Mouse (Mus musculus): ENCODE data around the gene Rfng. TPM values are rescaled to one million over a fixed set of nuclear protein-coding genes. Genes with fewer than 3 reads are reported as not detected.

Rfng gene
- polyA plus RNA-seq, 1 experiment: 19.7 TPM

DNA sequence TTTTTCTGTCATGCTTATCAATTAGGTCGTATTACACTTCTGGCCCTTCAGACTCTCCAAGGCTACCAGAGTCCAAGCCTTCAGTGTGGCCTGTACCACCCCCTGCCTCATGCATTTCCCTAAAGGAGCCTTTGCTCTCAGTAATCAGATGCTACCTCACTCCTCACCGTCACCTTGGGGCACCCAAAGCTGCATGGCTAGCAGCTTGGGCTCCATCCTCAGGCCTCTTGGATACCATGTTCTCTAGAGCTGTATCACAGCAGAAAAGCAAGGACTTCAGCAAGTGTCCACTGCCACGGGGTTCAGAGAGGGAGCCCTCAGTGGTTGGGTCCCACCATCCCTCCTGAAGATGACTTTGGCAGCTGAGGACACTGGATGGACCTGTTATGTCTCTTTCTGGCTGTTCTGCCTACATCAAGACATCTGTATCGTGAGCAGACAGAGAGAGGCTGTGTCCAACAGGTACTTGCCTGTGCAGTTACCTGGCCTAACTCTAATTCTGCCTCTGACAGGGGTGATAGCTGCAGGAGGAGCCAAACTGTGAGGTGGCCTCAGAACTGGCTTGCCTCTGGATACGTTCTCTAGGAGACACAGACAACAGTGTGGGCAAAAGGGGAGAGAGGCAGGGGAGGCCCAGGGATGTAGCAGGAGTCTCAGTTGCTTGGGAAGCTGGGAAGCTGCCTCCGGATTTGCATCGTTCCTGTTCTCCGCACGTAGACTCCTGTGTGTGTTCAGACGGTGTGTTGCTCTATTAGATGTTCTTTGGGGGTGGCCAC is 45.9 kb upstream of the Rfng start:
- no peaks in the 10 kb centered on the region for H3K36me3 ChIP-seq (ENCODE audit: control insufficient read depth, insufficient read depth)
- H3ac ChIP-seq (ENCODE audit: control insufficient read depth, insufficient read length): no peak overlapping the region
- TF ChIP-seq CEBPB (IDR thresholded peaks at IDR 0.05; ENCODE audit: insufficient read depth, poor library complexity, severe bottlenecking): no peak
- no peak for TF ChIP-seq REST (IDR thresholded peaks at IDR 0.05; ENCODE audit: insufficient read depth, insufficient read length)
- TF ChIP-seq SRF (IDR thresholded peaks at IDR 0.05; ENCODE audit: control insufficient read depth, insufficient read length, low read depth): no peak
- TF ChIP-seq USF1 (IDR thresholded peaks at IDR 0.05; ENCODE audit: low read depth): no peak
- no peak for TF ChIP-seq TCF3 (IDR thresholded peaks at IDR 0.05; ENCODE audit: insufficient read length, low read depth)
- TF ChIP-seq POLR2A (IDR thresholded peaks at IDR 0.05; ENCODE audit: insufficient read length, low read depth): no peak
- TF ChIP-seq MYOD1 (IDR thresholded peaks at IDR 0.05; ENCODE audit: control insufficient read depth in 1 of 3, insufficient read length in 2 of 3, low read depth in 2 of 3): no peak
- TF ChIP-seq MAX (IDR thresholded peaks at IDR 0.05; ENCODE audit: low read depth): no peak
- TF ChIP-seq MYOG (IDR thresholded peaks at IDR 0.05; ENCODE audit: control insufficient read depth in 1 of 3, insufficient read depth in 1 of 3, insufficient read length in 2 of 3, low read depth in 2 of 3): no peak
- TF ChIP-seq TCF12 (IDR thresholded peaks at IDR 0.05; ENCODE audit: insufficient read depth, poor library complexity, severe bottlenecking): no peak
- no peak for TF ChIP-seq POLR2AphosphoS2 (IDR thresholded peaks at IDR 0.05; ENCODE audit: insufficient read length, low read depth)
- TF ChIP-seq E2F4 (IDR thresholded peaks at IDR 0.05; ENCODE audit: insufficient read depth): no peak
- no peaks in the 10 kb centered on the region for H3K27me3 ChIP-seq (ENCODE audit: control insufficient read depth, insufficient read depth, insufficient read length)
- H3K4me2 ChIP-seq (ENCODE audit: low read depth): no peak overlapping the region
- H3K79me2 ChIP-seq (ENCODE audit: control insufficient read depth, insufficient read depth): no peaks in the 10 kb centered on the region
- no peak overlapping the region for H3K4me3 ChIP-seq

GRCm38 (mm10) chr11:120828416-120828815 is 44.4 kb upstream of the Rfng start:
- TF ChIP-seq TCF12 (IDR thresholded peaks at IDR 0.05; ENCODE audit: insufficient read depth, poor library complexity, severe bottlenecking): no peak
- TF ChIP-seq MYOG (IDR thresholded peaks at IDR 0.05; ENCODE audit: control insufficient read depth in 1 of 3, insufficient read depth in 1 of 3, insufficient read length in 2 of 3, low read depth in 2 of 3): no peak
- no peak for TF ChIP-seq CEBPB (IDR thresholded peaks at IDR 0.05; ENCODE audit: insufficient read depth, poor library complexity, severe bottlenecking)
- no peak for TF ChIP-seq MYOD1 (IDR thresholded peaks at IDR 0.05; ENCODE audit: control insufficient read depth in 1 of 3, insufficient read length in 2 of 3, low read depth in 2 of 3)
- no peak for TF ChIP-seq REST (IDR thresholded peaks at IDR 0.05; ENCODE audit: insufficient read depth, insufficient read length)
- TF ChIP-seq TCF3 (IDR thresholded peaks at IDR 0.05; ENCODE audit: insufficient read length, low read depth): no peak
- TF ChIP-seq USF1 (IDR thresholded peaks at IDR 0.05; ENCODE audit: low read depth): no peak
- no peak for TF ChIP-seq E2F4 (IDR thresholded peaks at IDR 0.05; ENCODE audit: insufficient read depth)
- TF ChIP-seq SRF (IDR thresholded peaks at IDR 0.05; ENCODE audit: control insufficient read depth, insufficient read length, low read depth): no peak
- H3ac ChIP-seq (ENCODE audit: control insufficient read depth, insufficient read length): no peak overlapping the region
- no peaks in the 10 kb centered on the region for H3K27me3 ChIP-seq (ENCODE audit: control insufficient read depth, insufficient read depth, insufficient read length)

DNA sequence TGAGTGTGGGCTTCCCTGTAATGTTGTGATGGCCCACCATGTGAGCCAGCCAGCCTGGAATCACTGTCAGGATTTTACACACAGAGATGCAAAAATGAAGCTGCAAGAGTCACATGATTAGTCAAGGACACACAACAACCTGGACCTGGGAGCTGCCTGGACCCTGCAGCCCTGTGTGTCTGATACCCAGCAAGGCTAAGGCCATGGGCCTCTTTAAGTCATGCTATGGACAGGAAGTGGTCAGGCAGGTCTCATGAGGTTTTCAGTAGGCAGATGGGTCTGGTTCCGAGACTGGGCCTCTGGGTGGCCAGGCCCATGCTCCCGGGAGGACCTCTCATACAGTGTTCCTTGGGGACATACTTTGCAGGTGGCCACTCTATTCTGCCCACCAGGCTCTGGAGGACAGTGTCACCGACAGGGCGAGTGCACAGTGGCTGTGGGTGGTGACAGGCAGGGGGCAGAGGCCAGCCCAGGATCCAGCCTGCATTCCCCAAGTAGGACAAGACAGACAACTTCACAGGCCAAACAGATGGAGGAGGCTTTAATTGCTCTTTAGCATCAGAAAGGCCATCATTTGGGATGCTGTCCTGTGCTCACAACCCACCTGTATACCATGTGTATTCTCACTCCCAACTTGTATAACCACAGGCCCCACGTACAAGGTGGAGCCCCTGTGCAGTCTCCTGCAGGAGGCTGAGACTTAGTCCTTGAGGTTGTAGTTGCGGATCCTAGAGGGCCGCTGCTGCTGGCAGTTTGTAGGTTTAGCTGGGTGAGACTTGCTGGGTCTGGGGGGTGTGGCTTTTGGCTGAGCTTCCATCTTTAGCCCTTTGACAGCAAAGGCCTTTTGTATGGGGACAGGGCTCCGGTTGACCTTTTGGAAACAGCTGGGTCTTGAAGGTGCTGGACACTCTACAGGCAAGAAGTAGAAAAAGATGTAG is 42.3 kb upstream of the Rfng start:
- no peak overlapping the region for H3K4me2 ChIP-seq (ENCODE audit: low read depth)
- TF ChIP-seq REST (IDR thresholded peaks at IDR 0.05; ENCODE audit: insufficient read depth, insufficient read length): no peak
- no peak for TF ChIP-seq MYOD1 (IDR thresholded peaks at IDR 0.05; ENCODE audit: control insufficient read depth in 1 of 3, insufficient read length in 2 of 3, low read depth in 2 of 3)
- no peak for TF ChIP-seq MAX (IDR thresholded peaks at IDR 0.05; ENCODE audit: low read depth)
- no peak for TF ChIP-seq MYOG (IDR thresholded peaks at IDR 0.05; ENCODE audit: control insufficient read depth in 1 of 3, insufficient read depth in 1 of 3, insufficient read length in 2 of 3, low read depth in 2 of 3)
- no peak for TF ChIP-seq SRF (IDR thresholded peaks at IDR 0.05; ENCODE audit: control insufficient read depth, insufficient read length, low read depth)
- no peak for TF ChIP-seq E2F4 (IDR thresholded peaks at IDR 0.05; ENCODE audit: insufficient read depth)
- TF ChIP-seq POLR2AphosphoS2 (IDR thresholded peaks at IDR 0.05; ENCODE audit: insufficient read length, low read depth): no peak
- TF ChIP-seq POLR2A (IDR thresholded peaks at IDR 0.05; ENCODE audit: insufficient read length, low read depth): no peak
- no peak for TF ChIP-seq TCF12 (IDR thresholded peaks at IDR 0.05; ENCODE audit: insufficient read depth, poor library complexity, severe bottlenecking)
- TF ChIP-seq USF1 (IDR thresholded peaks at IDR 0.05; ENCODE audit: low read depth): no peak
- TF ChIP-seq CEBPB (IDR thresholded peaks at IDR 0.05; ENCODE audit: insufficient read depth, poor library complexity, severe bottlenecking): no peak
- TF ChIP-seq TCF3 (IDR thresholded peaks at IDR 0.05; ENCODE audit: insufficient read length, low read depth): no peak

More at GRCm38 (mm10) chr11:120828416-120828815, 44.4 kb upstream of the Rfng start:
- H3K36me3 ChIP-seq (ENCODE audit: control insufficient read depth, insufficient read depth): no peaks in the 10 kb centered on the region
- H3K79me2 ChIP-seq (ENCODE audit: control insufficient read depth, insufficient read depth): peaks cover 2% of the 10 kb centered on the region
- no peak overlapping the region for H3K4me3 ChIP-seq
- H3K4me2 ChIP-seq (ENCODE audit: low read depth): no peak overlapping the region

DNA sequence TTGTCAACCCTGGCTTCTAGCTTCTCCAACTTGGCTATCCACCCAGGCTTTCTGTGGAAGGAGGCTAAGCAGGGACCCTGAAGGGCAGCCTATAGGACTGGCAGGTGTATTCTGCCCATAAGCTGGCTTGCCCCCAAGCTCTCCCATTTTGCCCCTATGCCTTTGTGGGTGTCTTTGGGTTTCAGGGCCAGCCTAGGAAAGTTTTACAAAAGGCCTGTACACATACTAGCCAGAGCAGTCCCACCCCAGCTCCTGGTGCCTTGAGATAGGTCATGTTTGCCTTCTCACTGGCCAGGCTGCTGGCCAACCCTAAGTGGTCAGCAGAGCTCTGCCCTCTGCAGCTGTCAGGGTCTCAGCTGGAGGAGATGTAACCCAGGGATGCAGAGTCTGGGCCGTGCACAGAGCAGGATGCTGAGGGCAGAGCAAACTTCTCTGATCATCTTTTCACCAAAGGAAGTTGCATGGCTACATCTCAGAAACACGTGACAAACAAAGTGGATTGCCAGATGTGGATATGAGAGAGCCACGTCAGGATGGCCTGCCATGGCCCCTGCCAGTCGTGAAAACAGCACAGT is 41.4 kb upstream of the Rfng start:
- TF ChIP-seq TCF3 (IDR thresholded peaks at IDR 0.05; ENCODE audit: insufficient read length, low read depth) (no peak), POLR2A (IDR thresholded peaks at IDR 0.05; ENCODE audit: insufficient read length, low read depth) (peak; percentile 29), E2F4 (IDR thresholded peaks at IDR 0.05; ENCODE audit: insufficient read depth) (no peak), MYOG (IDR thresholded peaks at IDR 0.05; ENCODE audit: control insufficient read depth in 1 of 3, insufficient read depth in 1 of 3, insufficient read length in 2 of 3, low read depth in 2 of 3) (peak in 2 of 3 experiments; percentile 73 to 84), CEBPB (IDR thresholded peaks at IDR 0.05; ENCODE audit: insufficient read depth, poor library complexity, severe bottlenecking) (no peak), SRF (IDR thresholded peaks at IDR 0.05; ENCODE audit: control insufficient read depth, insufficient read length, low read depth) (no peak), MYOD1 (IDR thresholded peaks at IDR 0.05; ENCODE audit: control insufficient read depth in 1 of 3, insufficient read length in 2 of 3, low read depth in 2 of 3) (peak in 2 of 3 experiments; percentile 84 to 85)

More for the DNA sequence above, 42.3 kb upstream of the Rfng start:
- Histone ChIP-seq H3K4me3 (no peak overlapping the region), H3ac (ENCODE audit: control insufficient read depth, insufficient read length) (no peak overlapping the region), H3K36me3 (ENCODE audit: control insufficient read depth, insufficient read depth) (no peaks in the 10 kb centered on the region), H3K27me3 (ENCODE audit: control insufficient read depth, insufficient read depth, insufficient read length) (no peaks in the 10 kb centered on the region), H3K79me2 (ENCODE audit: control insufficient read depth, insufficient read depth) (peaks cover 23% of the 10 kb centered on the region)

More for the DNA sequence above, 41.4 kb upstream of the Rfng start:
- H3K27me3 ChIP-seq (ENCODE audit: control insufficient read depth, insufficient read depth, insufficient read length): no peaks in the 10 kb centered on the region
- H3K4me3 ChIP-seq: peak overlapping the region; percentile 60
- H3K36me3 ChIP-seq (ENCODE audit: control insufficient read depth, insufficient read depth): no peaks in the 10 kb centered on the region
- peaks cover 33% of the 10 kb centered on the region for H3K79me2 ChIP-seq (ENCODE audit: control insufficient read depth, insufficient read depth)
- peak overlapping the region; percentile 89 for H3K4me2 ChIP-seq (ENCODE audit: low read depth)
- H3ac ChIP-seq (ENCODE audit: control insufficient read depth, insufficient read length): peak overlapping the region; percentile 27

All from myocyte (in vitro differentiated cells).